Mouse (Mus musculus): ENCODE results near the gene Pcnx3.

Gene Pcnx3

GRCm38 (mm10) chr19:5640339-5640738 lies 48.4 kb downstream of the Pcnx3 start:
- no peak for DNase-seq (ENCODE audit: low spot score)

- no peak for DNase-seq (ENCODE audit: low spot score)
Observed at GRCm38 (mm10) chr19:5638416-5639005, 50.2 kb downstream of the Pcnx3 start.

- DNase-seq (ENCODE audit: low spot score) = peak; percentile 92
Observed at GRCm38 (mm10) chr19:5637069-5638047, 51.4 kb downstream of the Pcnx3 start, which contains the start of gene Rela. Rela (plus strand) TSS chr19:5637483.

- DNase-seq (ENCODE audit: low spot score) = peak; percentile 36
Observed at GRCm38 (mm10) chr19:5636571-5637041, 52.1 kb downstream of the Pcnx3 start.

- no peak for DNase-seq (ENCODE audit: low spot score)
Observed at GRCm38 (mm10) chr19:5636036-5636570, 52.6 kb downstream of the Pcnx3 start.

GRCm38 (mm10) chr19:5632120-5632519 lies 56.6 kb downstream of the Pcnx3 start:
- no peak for DNase-seq (ENCODE audit: low spot score)

GRCm38 (mm10) chr19:5629907-5630306 lies 58.8 kb downstream of the Pcnx3 start:
- DNase-seq (ENCODE audit: low spot score) = no peak

- DNase-seq (ENCODE audit: low spot score) = no peak
Observed at GRCm38 (mm10) chr19:5625311-5625710, 63.4 kb downstream of the Pcnx3 start.

- no peak for DNase-seq (ENCODE audit: low spot score)
Observed at GRCm38 (mm10) chr19:5621884-5622283, 66.8 kb downstream of the Pcnx3 start.

GRCm38 (mm10) chr19:5620007-5620406 lies 68.7 kb downstream of the Pcnx3 start:
- DNase-seq (ENCODE audit: low spot score) = no peak

- peak; percentile 86 for DNase-seq (ENCODE audit: low spot score)
Observed at GRCm38 (mm10) chr19:5614953-5615352, 73.8 kb downstream of the Pcnx3 start.

All from lung, postnatal 25 days (tissue).